Mouse (Mus musculus): ENCODE results near the gene Iscu. TPM values are rescaled to one million over a fixed set of nuclear protein-coding genes. Genes with fewer than 3 reads are reported as not detected.

The Iscu gene
- 81.9 and 100 TPM in 2 replicates for total RNA-seq (2014; fragmentation: Nextera tagmentation)
- total RNA-seq (2017): 101 and 111 TPM in 2 replicates

DNA sequence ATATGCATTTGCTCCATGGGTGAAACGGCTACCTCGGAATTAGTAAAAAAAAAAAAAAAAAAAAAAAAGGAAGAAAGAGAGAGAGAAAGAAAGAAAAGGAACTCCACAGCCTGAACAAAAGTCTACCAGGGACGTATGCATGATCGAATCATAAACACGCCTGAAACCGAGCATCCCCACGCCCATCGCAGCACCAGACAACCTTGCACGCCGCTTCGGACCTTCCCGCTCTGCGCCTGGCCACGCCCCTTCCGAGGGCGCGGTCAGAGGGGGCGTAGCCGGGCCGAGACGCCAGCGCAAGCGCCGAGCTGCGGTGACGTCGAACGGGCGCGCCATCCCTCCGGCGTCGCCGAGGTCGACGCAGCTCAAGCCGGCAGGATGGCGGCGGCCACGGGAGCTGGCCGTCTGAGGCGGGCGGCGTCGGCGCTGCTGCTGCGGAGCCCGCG, at the start of gene Iscu, which contains the start of gene Sart3:
Iscu (plus strand) TSS at position 299 of the 446 bp plus-strand sequence.
Sart3 (minus strand) TSS at position 61 of the 446 bp plus-strand sequence.
- ATAC-seq (replicated peaks; ENCODE audit: poor library complexity, severe bottlenecking): peak; percentile 59

DNA sequence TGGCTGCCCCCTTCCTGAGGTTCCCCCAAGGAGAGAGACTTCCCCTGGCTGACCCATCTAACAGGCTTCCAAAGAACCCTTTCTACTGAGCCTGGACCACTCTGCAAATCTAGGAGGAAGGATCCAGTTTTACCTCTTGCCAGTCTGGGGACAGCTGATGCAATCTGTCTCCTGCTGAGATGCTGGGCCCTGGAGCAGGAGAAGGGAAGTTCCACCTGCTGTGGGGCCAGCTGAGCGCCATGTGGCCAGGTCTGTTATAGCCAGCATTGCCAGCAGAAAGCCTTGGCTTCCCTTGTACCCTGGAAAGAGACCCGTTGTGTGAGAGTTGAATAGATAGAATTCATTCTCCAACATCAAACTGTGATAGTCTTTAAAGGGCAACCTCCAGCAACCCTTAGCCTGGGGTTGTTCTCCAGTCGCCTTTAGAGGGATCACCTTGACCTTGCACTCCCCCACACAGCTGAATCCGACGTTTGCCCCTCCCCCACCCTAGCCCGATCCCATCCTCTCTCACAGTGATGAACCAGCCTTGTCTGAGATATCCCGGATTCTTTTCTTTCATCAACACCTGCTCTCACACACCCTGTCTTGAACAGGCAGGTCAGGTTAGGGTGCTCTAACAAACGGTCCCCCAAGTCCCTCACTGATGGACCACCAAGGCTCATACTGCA, 48.8 kb upstream of the Iscu start:
- no peak for ATAC-seq (replicated peaks; ENCODE audit: poor library complexity, severe bottlenecking)

DNA sequence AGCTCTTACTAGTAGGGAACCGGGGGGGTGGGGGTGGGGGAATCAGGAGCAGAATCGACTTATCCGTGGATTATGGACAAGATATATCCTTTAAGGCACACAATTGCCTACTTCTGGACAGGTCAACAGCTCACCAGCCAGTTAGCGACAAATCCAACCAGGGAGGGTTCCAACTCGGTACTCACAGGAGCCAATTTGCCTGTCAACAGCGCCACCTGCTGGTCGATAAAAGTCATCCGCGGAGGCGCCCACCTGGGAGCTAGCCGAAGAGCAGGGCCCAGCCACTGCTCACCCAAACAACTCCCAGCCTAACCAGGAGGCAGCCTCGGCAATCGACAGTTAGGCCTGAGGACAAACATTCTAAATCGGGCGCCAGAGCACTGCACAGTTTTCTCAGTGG, 48.1 kb upstream of the Iscu start, which contains the start of gene 1700069L16Rik:
1700069L16Rik (minus strand) TSS at position 327 of the 400 bp plus-strand sequence.
- peak; percentile 50 for ATAC-seq (replicated peaks; ENCODE audit: poor library complexity, severe bottlenecking)

DNA sequence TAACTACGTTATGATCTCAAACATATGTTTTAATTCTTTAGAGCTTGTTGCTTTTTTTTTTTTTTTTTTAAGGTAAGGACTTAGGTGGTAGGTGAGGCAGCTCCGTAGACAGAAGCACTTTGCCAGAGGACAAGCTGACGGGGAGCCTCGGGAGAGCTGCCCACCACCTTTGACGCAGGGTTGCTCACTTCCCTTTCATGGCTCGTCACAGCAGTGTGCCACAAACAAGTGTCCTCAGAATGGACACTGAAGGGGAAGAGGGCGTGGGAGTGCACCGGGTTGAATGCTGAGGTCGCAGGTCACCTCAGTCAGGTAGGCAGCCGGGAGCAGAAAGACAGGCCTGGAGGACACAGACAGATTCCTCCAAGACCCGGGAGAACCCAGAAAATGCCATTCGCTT, 47.1 kb upstream of the Iscu start:
- ATAC-seq (replicated peaks; ENCODE audit: poor library complexity, severe bottlenecking): no peak

DNA sequence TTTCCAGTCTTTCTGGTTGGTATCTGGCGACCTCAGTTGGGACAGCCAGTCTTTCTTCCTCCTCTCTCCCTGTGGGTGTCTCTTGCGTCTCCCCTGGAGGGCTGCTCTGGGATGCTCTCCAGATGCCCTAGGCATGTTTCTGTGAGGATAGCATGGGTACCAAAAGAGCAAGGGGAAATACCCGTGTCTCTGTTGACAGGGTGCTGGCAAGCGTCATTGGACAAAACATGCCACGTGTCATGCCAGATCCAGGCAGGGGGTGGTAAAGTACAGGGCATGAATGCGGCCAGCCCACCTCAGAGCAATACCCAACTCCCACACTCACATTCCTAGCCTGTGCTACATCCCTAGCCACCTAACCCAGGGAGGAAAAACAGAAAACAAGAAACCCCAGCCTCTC, 45.9 kb upstream of the Iscu start:
- ATAC-seq (replicated peaks; ENCODE audit: poor library complexity, severe bottlenecking): no peak

DNA sequence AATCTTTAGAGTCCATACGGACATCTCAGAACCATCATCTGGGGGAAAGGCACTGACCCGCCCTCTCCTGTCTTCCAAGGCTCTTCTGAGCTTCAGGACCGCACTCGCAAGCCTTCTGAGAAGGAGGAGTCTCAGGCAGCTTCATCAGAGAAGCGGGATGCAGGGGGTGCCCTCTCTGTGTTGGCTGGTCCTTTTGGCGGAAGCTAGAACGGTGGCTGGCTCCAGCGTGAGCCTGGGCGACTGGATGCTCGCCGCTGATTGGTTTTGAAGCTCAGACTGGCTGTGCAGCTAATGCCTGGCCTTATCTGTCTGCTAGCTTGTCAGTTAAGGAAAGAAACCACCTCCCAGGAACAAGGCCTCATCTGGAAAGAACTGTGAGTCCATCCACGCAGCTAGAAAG, 45.3 kb upstream of the Iscu start:
- ATAC-seq (replicated peaks; ENCODE audit: poor library complexity, severe bottlenecking): no peak

DNA sequence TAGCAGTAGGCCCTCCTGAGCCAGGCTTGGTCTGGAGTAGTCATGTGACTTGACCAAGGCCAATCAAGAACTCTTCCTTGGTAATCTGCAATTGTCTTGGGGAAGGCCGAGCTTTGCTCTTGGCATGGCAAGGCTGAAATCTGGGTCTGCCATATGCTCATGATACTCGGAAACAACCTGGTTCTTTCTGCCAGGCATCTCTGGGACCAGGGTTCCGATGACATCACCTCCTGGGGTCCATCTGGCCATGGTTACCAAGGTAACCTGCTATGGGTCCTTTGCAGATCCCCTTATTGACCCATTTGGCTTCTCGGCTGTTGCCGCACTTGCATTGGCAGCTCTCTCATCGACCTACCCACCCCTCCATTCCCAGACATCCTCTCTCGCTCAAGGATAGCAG, 44.5 kb upstream of the Iscu start:
- ATAC-seq (replicated peaks; ENCODE audit: poor library complexity, severe bottlenecking): no peak

DNA sequence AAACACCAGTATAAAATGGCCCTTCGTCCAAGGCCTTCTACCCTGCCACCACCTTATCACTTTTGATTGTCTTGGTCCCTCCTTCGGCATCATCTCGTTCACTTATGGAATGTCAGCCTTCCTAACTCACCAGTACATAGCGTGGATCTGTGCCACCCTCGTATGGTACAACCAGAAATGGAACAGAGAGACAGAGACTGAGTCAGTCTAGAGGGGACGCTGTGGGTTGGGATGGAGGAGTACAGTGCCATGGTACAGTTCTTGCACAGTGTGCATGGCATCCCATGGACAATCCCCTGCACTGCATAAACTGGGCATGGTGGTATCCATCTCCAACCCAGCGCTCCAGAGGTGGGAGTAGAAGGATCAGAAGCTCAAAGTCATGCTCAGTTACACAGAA, 43.9 kb upstream of the Iscu start:
- no peak for ATAC-seq (replicated peaks; ENCODE audit: poor library complexity, severe bottlenecking)

DNA sequence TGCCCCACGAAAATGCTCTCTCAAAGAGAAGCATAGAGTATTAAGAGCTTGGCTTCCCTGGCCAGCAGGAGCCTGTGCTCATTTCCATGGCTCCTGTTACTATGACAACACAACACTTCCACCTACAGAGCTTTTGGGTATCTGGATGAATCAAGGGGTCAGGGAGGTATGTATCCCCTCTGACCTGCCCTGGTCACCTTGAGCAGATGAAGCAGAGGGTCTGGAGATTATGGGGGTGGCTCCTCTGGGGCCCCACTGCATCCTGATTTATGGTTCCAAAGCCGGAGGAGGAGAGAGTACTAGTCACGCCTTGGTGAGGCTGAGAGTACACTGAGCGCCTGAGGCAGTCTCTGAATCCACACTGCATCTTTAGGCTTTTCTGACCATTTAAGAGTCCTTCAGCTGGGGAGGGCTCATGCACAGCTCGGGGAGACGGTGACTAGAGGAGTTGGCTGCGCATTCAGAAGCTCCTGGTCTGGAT, 41.9 kb upstream of the Iscu start:
- no peak for ATAC-seq (replicated peaks; ENCODE audit: poor library complexity, severe bottlenecking)

DNA sequence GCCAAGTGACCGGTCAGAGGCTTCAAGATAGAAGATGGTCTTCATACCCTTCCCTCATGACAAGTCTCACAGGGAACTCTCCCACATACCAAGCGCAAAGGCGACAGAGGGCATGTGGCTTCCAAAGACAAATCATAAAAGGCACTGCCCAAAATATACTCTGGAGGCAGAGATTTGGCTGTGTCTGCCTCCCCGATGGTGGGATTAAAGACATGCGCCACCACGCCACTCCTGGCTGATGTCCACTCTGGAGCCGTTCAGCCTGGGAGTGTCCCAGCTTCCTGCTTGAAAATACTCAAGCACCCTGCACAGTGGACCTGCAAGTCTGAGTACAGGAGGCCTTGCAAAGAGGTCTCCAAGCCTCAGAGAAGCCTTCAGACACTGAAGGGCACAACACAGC, 41.4 kb upstream of the Iscu start:
- no peak for ATAC-seq (replicated peaks; ENCODE audit: poor library complexity, severe bottlenecking)

DNA sequence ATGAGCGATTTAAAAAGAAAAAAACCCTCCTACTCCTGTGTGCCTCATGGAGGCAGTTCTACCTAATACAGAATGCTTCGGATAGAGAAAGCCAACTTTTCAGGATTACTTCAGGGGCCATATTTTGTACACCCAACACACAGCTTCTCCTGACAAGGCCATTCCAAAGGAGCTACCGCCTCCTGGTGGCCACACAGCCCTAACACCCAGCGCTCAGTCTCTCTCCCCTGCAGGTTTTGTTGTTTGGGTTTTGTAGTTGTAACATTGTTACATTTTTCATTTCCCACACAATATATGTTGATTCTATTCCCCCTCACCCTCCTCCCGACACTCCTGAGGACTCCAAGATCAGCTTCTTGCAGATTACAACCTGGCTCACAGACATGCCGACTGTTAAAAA, 40.4 kb upstream of the Iscu start:
- ATAC-seq (replicated peaks; ENCODE audit: poor library complexity, severe bottlenecking): no peak

DNA sequence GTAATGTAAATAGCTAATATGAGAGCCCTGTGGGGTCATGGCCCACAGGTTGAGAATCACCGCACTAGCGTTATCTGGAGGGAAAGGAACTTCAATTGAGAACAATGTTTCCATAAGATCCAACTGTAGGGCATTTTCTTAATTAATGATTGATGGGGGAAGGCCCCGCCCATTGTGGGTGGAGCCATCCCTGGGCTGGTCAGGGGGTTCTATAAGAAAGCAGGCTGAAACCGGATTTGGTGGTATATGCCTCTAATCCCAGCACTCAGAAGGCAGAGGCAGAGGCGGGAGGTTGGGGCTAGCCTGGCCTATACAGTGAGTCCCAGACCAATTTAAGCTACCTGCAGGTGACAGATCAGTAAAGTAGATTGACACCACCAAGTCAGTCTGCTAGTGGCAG, 38.2 kb upstream of the Iscu start:
- no peak for ATAC-seq (replicated peaks; ENCODE audit: poor library complexity, severe bottlenecking)

DNA sequence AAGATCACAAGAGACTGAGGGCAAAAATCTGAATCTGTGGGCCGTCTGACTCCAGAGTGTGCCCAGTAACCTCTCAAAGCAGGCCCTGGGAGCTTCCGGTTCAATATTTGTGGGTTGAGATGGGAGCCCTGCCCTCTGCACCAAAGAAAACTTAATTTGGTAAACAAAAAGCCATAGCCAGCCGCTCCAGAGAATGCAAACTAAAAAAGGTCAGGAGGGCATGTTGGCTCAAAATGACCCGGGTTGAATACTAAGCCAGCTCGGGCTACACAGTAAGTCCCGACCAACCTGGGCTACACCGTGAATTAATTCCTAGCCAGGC, 37.6 kb upstream of the Iscu start:
- ATAC-seq (replicated peaks; ENCODE audit: poor library complexity, severe bottlenecking): no peak

DNA sequence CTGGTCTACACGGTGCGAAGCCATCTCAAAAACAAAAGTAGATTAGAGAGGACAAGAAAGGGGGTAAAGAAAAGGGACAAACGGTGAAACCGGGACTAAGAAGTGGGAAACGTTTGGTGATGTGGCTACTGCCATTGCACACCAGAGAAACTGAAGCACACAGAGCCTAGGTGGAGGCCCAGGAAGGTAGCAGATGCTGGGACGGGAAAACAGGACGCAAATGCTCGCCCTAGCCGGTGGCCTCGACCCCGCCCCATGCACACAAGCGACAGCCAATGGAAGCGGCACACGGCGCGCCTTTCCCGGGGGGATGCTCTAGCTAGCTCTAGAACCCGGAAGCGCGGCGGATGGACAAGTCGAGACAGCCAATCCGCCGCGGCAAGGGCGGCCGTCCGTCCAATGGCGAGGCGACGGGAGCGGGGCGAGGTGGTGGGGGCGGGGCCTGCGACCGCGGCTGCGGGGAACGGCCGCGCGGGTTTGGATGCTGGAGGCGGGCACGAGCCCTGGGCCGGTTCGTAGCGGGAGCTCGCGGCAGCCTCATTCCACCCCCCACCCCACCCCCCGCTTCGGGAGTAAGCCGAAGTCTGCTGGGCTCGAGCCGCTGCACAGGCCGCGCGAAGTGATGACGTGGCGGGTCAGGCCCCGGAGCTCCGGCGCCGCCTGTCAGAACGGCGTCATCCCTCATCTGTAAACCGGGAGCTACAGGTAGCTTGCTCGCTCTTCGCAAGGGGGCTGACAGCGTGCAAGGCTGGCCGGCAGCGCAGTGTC, 37.0 kb upstream of the Iscu start, which contains the start of gene Ficd:
Ficd (plus strand) TSS at position 459 of the 768 bp plus-strand sequence.
- ATAC-seq (replicated peaks; ENCODE audit: poor library complexity, severe bottlenecking): peak; percentile 92

DNA sequence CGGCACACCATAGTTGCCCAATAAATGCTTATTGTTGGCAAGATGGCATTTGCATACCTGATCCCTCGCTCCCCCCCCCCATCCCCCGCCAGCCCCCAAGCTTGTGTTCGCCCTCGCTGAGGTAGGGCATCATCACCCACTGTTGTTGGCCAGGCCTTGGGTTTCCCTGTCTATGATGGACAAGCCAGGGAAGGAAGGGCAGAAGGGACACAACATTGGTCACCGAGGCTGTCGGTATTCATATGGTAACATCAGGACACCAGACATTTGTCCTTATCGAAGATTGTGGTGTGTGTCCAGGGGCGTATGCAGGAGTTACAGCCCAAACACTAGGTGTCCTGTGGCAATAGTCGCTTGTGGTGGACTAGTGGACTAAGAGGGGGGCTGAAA, 36.4 kb upstream of the Iscu start:
- ATAC-seq (replicated peaks; ENCODE audit: poor library complexity, severe bottlenecking): peak; percentile 27

DNA sequence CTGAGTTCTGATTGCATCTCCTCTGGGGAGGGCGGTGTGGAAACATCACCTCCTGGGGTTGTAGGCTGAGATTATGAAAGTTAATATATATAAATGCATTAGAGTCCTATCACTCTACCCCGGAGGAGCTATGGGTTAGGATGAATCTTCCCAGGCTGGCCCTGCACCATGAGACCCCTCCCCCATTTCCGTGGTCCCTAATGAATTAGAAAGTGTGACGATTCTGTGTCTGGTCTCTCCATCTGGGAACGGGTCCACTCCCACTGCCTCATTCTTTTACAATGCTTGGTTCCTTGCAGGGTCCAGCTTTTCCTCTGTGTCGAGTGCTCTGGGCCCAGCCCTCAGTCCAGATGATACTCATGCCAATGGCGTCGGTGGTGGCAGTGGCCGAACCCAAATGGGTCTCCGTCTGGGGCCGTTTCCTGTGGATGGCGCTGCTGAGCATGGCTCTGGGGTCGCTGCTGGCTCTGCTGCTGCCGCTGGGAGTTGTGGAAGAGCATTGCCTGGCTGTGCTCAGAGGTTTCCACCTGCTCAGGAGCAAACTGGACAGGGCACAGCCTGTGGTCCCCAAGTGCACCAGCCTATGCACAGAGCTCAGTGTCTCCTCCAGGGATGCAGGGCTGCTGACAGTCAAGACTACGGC, 35.9 kb upstream of the Iscu start:
- ATAC-seq (replicated peaks; ENCODE audit: poor library complexity, severe bottlenecking): no peak

DNA sequence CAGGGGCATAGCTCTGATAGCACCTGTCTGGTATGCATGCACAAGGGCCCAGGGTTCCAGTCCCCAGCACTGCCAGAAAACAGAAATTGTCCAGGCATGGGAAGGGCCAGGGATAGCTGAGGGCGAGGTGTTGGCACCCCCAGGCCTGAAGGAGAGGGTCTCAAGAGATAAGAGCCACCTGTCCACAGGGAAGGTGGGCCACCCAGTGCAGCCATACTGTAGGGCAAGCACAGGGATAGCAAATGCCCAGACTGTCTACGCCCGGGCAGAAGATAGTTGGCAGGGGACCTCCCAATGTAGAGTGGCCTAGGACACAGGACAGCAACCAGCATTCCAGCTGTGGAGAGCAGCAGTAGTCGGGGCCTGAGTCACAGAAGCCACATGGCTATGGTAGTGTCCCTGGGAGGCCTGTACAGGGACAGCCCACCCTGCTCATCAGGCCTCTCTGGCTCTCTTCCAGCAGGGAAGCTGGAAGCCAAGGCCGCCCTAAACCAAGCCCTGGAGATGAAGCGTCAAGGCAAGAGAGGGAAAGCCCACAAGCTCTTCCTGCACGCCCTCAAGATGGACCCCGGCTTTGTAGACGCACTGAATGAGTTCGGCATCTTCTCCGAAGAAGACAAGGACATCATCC, 34.8 kb upstream of the Iscu start:
- no peak for ATAC-seq (replicated peaks; ENCODE audit: poor library complexity, severe bottlenecking)

DNA sequence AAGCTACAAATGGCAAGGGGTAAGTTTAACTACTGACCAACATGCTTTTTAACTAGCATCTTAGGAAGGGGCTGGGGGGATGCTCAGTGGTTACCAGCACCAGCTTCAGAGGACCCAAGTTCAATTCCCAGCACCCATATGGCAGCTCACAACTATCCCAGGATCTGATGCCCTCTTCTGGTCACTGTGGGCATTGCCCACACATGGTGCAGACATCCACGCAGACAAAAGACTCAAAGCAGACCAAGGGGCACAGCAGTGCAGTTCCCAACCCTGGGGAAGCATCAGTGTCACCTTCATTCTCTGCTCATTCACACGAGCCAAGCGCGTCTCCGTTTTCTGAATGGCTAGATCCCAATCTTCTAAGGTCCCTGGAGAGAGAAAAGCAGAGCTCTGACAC, 24.9 kb upstream of the Iscu start:
- no peak for ATAC-seq (replicated peaks; ENCODE audit: poor library complexity, severe bottlenecking)

DNA sequence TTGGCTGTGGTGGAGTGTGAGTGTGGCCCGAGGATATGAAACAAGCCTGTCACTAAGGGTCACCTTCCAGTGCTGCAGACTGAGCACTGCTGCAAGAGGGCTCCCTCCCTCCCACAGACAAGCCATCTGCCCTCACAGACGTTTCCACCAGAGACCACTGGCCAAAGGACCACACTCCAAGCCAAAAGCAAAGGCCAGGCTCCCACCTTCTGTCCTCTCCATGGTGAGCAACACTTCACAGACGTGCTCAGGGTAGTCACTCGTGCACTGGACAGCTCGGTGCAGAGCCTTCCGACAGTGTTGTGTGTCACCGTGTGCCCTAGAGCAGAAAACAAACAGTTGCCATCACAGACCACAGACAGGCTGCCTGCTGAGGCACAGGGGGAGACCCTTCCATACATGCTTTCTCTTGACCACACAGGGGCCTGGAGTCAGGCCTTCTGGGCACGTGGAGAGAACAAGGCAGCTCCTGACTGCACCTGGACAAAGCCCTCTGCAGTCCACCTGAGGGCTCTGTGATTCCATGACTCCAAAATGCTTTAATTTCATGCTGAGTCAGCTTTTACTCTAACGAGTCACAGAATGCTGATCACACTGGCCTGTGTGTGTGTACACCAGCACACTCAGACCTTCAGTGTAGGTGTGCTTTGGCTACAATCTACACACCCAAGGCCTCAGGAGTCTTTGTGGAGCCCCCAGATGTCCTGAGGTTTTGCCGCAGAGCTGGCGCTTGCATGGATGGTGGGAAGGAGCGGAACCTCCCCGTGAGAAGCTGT, 23.8 kb upstream of the Iscu start:
- no peak for ATAC-seq (replicated peaks; ENCODE audit: poor library complexity, severe bottlenecking)
